Mouse (Mus musculus) hindbrain, postnatal 0 days (tissue): ENCODE data around the gene Anxa3. TPM values are rescaled to one million over a fixed set of nuclear protein-coding genes. Genes with fewer than 3 reads are reported as not detected.

Experiments used
- ATAC-seq: fragments of 200-750 bp; cut with Nextera tagmentation; 2 replicates; pipeline ENCODE4 v1.8.0; 2017; ENCODE audit warnings: mild to moderate bottlenecking, moderate TSS enrichment, moderate library complexity
- DNase-seq: peaks from one replicate; pipeline ENCODE4 v3.0.0-alpha.2; 2015; ENCODE audit warnings: low spot score
- H3K27ac ChIP-seq: fragments of 300-500 bp; sonication (generic); 2 replicates; pipeline ENCODE4 v1.5.1; 2014; ENCODE audit warnings: mild to moderate bottlenecking
- H3K27me3 ChIP-seq: fragments of 300-500 bp; sonication (generic); 2 replicates; pipeline ENCODE4 v1.6.1; 2014; ENCODE audit warnings: low read length, mixed read lengths; ENCODE audit not compliant: insufficient read depth
- H3K36me3 ChIP-seq: fragments of 300-500 bp; sonication (generic); 2 replicates; pipeline ENCODE4 v1.6.1; 2014; ENCODE audit warnings: low read length, mixed read lengths; ENCODE audit not compliant: insufficient read depth
- H3K4me1 ChIP-seq: fragments of 300-500 bp; sonication (generic); 2 replicates; pipeline ENCODE4 v1.6.1; 2014; ENCODE audit warnings: antibody characterized with exemption, low read length, mixed read lengths; ENCODE audit not compliant: insufficient read depth
- H3K4me2 ChIP-seq: fragments of 300-500 bp; sonication (generic); 2 replicates; pipeline ENCODE4 v1.6.1; 2014; ENCODE audit warnings: low read depth, mild to moderate bottlenecking, low read length, moderate library complexity, mixed read lengths
- H3K4me3 ChIP-seq: fragments of 300-500 bp; sonication (generic); 2 replicates; pipeline ENCODE4 v1.5.1; 2014; ENCODE audit warnings: low read length
- H3K9ac ChIP-seq: fragments of 300-500 bp; sonication (generic); replicated peaks from 2 replicates; pipeline ENCODE4 v1.6.1; 2014; ENCODE audit warnings: mild to moderate bottlenecking, low read length, moderate library complexity, mixed read lengths
- H3K9me3 ChIP-seq: fragments of 300-500 bp; sonication (generic); 2 replicates; pipeline ENCODE4 v1.6.1; 2016; ENCODE audit warnings: low read length, mixed read lengths
- CTCF ChIP-seq: IDR thresholded peaks from 2 replicates; pipeline ENCODE4 v1.5.1; 2016; ENCODE audit warnings: antibody characterized with exemption, control low read depth, low read depth
- WGBS: fragments of 180-500 bp; shearing (Covaris S2); extraction: QIAGEN DNeasy Blood & Tissue Kit; methylation state at CpG from one replicate; pipeline ENCODE4 v1.1.7; 2014; 5-methylcytosine and 5-hydroxymethylcytosine counted together
- polyA plus RNA-seq: library from polyadenylated mRNA; unstranded; fragments of >200 nt; fragmentation: Nextera tagmentation; extraction: Ambion mirVana; gene quantifications from 2 replicates; pipeline ENCODE4 v1.2.1, GENCODE M21; 2015
- total RNA-seq: library from RNA; depleted of rRNA; stranded (reverse); fragments of >200 nt; gene quantifications from 2 replicates; pipeline ENCODE4 v1.2.3, GENCODE M21; 2014; rRNA removed

Anxa3 gene
- total and polyA plus RNA-seq, 2 experiments from 2014 or later = 23.9 to 30.3 TPM

DNA sequence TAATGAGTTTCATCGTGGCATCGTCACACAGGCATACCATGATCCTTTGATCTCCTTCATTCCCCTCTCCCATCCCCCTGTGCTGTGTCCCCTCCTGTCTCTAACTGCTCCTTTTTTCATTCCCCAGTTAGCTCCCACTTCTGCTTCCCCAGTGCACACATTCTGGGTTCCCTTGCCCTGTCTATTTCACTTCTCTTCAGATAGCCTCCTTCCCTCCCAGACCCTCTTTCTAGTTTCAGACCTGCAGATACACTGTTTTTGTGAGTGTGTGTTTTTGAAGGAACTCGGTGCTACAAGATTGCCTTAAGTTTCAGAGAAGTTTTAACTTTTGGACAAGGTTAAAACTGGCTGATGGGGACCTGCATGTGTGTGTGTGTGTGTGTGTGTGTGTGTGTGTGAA, 88.5 kb downstream of the Anxa3 start:
- no peak overlapping the region for H3K4me3 ChIP-seq
- H3K27ac ChIP-seq = no peak overlapping the region
- no peaks in the 10 kb centered on the region for H3K4me1 ChIP-seq
- H3K9me3 ChIP-seq = no peaks in the 10 kb centered on the region; the same call in 1 of the 2 replicates
- H3K27me3 ChIP-seq = no peaks in the 10 kb centered on the region
- no peaks in the 10 kb centered on the region for H3K36me3 ChIP-seq
- DNase-seq (no peak), ATAC-seq (no peak)
- no peak overlapping the region for H3K9ac ChIP-seq
- no peak for TF ChIP-seq CTCF
- WGBS = 78% methylated on average over 3 of the region's 3 CpGs
- no peak overlapping the region for H3K4me2 ChIP-seq

GRCm38 (mm10) chr5:96885202-96885601, 92.1 kb downstream of the Anxa3 start:
- 85% methylated on average over 7 of the region's 7 CpGs for WGBS

GRCm38 (mm10) chr5:96888396-96888795, 95.3 kb downstream of the Anxa3 start:
- no peak overlapping the region for H3K9ac ChIP-seq
- no peak overlapping the region for H3K4me3 ChIP-seq
- no peak overlapping the region for H3K4me2 ChIP-seq
- WGBS = 86% methylated on average over 3 of the region's 3 CpGs
- H3K27me3 ChIP-seq = no peaks in the 10 kb centered on the region
- 0 out of 2 replicates have a peak, but pooled peaks cover 3% of the 10 kb centered on the region for H3K4me1 ChIP-seq
- no peaks in the 10 kb centered on the region for H3K9me3 ChIP-seq
- no peak for DNase-seq
- TF ChIP-seq CTCF = no peak
- no peak overlapping the region for H3K27ac ChIP-seq
- no peak for ATAC-seq
- H3K36me3 ChIP-seq = no peaks in the 10 kb centered on the region

More at GRCm38 (mm10) chr5:96885202-96885601, 92.1 kb downstream of the Anxa3 start:
- Histone ChIP-seq H3K27me3 (no peaks in the 10 kb centered on the region), H3K27ac (no peak overlapping the region), H3K9me3 (no peaks in the 10 kb centered on the region), H3K4me1 (no peaks in the 10 kb centered on the region), H3K4me3 (no peak overlapping the region), H3K9ac (no peak overlapping the region), H3K36me3 (no peaks in the 10 kb centered on the region), H3K4me2 (no peak overlapping the region)
- ATAC-seq = no peak
- TF ChIP-seq CTCF = no peak
- DNase-seq = no peak

GRCm38 (mm10) chr5:96890367-96890766, 97.2 kb downstream of the Anxa3 start:
- Histone ChIP-seq H3K27ac (no peak overlapping the region), H3K4me3 (no peak overlapping the region), H3K4me1 (0 out of 2 replicates have a peak, but pooled peaks cover 3% of the 10 kb centered on the region), H3K9ac (no peak overlapping the region), H3K36me3 (no peaks in the 10 kb centered on the region), H3K27me3 (no peaks in the 10 kb centered on the region), H3K4me2 (no peak overlapping the region), H3K9me3 (no peaks in the 10 kb centered on the region)
- DNase-seq (peak; percentile 83), ATAC-seq (peak; percentile 97)
- TF ChIP-seq CTCF = no peak
- WGBS = 44% methylated on average over 5 of the region's 5 CpGs

Other genes starting within 250 kb of the Anxa3 start
- 18.5 and 21.7 TPM in 2 replicates for gene Bmp2k, start 204.3 kb downstream of the Anxa3 start, total RNA-seq
- 10.3 and 10.5 TPM in 2 replicates for gene Bmp2k, start 204.3 kb downstream of the Anxa3 start, polyA plus RNA-seq